Mouse (Mus musculus): ENCODE data around the gene Fchsd2.
A peak's percentile ranks its signal among the peaks of the same experiment; 100 is the strongest.

Fchsd2 gene

DNA sequence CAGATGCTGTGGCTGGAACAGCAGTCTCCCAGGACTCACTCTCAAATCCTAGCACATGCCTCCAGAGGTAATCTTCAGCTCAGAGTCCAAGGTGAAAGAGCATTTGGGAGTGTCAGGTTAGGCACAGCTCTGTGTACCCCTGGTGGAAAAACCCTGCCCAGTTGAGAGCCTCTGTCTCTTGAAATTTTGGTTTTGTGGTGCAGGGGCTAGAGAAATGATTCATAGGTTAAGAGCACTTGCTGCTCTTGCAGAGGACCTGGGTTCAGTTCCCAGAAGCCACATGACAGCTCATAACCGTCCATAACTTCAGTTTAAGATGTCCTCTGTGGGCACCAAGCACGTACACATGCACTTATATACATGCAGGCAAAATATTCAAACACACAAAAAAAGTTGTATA lies 195.2 kb downstream of the Fchsd2 start:
- DNase-seq (ENCODE audit: low read depth, low spot score), result no peak

DNA sequence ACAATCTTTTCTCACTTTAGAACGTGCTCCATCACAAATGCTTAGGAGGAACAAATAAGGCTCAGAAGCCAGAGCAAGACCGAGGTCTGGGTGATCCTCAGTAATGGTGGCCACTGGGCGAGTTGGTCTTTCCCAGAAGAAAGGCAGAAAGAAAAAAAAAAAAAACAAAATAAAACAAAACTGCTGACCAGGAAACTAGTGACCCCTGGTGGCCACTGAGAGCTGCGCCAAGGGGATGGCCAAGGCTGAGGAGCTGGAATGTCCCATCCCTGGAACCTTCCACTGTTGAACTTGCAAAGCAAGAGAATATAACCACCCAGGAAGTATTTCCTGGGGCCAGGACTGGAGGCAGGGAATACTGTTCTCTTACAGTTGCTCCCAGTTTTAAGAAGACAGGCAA lies 195.8 kb downstream of the Fchsd2 start:
- DNase-seq (ENCODE audit: low read depth, low spot score), result no peak

GRCm38 (mm10) chr7:101290401-101290800 lies 197.7 kb downstream of the Fchsd2 start:
- DNase-seq (ENCODE audit: low read depth, low spot score), result no peak

GRCm38 (mm10) chr7:101291211-101291610 lies 198.5 kb downstream of the Fchsd2 start:
- no peak for DNase-seq (ENCODE audit: low read depth, low spot score)

DNA sequence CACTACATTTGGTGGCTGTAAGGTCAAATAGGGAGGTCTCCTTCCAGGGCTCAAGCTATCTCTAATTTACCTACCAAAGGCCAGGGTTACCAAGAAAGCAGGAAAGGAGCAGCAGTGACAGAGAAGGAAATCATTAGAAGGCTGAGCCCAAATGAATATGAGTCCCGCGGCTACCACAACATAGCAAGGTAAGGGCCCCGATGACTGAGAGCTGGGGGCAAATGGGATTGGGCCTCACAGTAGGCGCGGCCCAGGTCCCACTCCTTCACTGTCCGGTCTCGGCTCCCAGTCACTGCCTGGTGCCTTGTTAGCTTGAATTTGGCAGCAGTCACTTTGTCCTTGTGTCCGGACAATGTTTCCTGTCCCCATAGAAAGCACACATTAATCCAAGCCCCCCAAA lies 199.0 kb downstream of the Fchsd2 start:
- no peak for DNase-seq (ENCODE audit: low read depth, low spot score)

GRCm38 (mm10) chr7:101292086-101292485 lies 199.4 kb downstream of the Fchsd2 start:
- no peak for DNase-seq (ENCODE audit: low read depth, low spot score)

- no peak for DNase-seq (ENCODE audit: low read depth, low spot score)
Observed at GRCm38 (mm10) chr7:101292696-101293095, 200.0 kb downstream of the Fchsd2 start.

DNA sequence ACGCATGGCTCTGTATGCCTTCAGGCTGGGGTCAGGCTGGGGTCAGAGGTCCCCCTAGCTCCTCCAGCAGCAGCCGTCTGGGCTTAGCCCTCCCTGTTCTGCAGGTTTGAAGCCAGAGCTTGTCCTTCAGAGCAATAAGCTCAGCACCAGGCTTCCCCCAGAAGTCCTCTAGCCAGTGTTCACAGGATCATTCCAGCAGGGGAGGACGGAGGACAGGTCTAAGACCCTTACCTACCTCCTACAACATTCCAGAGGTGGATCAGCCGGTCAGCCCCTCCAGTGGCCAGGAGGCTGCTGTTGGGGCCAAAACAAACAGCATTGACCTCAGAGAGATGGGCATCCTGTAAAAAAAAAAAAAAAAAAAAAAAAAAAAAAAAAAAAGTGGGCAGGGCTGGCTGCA lies 200.5 kb downstream of the Fchsd2 start:
- DNase-seq (ENCODE audit: low read depth, low spot score), result no peak

- no peak for DNase-seq (ENCODE audit: low read depth, low spot score)
Observed at GRCm38 (mm10) chr7:101293611-101294010, 200.9 kb downstream of the Fchsd2 start.

- no peak for DNase-seq (ENCODE audit: low read depth, low spot score)
Observed at GRCm38 (mm10) chr7:101295438-101295837, 202.8 kb downstream of the Fchsd2 start.

GRCm38 (mm10) chr7:101296252-101297022 lies 203.8 kb downstream of the Fchsd2 start:
- DNase-seq (ENCODE audit: low read depth, low spot score), result peak; percentile 76

- no peak for DNase-seq (ENCODE audit: low read depth, low spot score)
Observed at GRCm38 (mm10) chr7:101297023-101297405, 204.4 kb downstream of the Fchsd2 start.

DNA sequence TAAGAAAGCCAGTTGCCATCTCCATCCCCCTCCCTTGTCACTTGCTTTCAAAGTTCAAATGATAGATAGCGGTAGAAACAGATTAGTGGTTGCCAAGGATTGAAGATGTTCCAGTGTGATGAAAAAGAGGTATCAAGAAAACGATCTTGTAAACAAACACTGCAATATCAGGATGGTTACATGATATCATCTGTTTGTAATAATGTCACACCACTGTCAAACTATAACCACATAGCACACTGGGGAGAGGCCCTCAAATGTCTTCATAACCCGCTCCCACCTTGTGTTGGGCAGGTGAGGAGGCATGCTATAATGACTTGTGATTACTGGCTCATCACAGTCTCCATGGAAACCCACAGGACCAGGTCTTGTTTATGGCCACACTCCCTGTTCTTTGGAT lies 205.7 kb downstream of the Fchsd2 start:
- no peak for DNase-seq (ENCODE audit: low read depth, low spot score)

- DNase-seq (ENCODE audit: low read depth, low spot score), result no peak
Observed at GRCm38 (mm10) chr7:101301361-101301880, 208.8 kb downstream of the Fchsd2 start.

DNA sequence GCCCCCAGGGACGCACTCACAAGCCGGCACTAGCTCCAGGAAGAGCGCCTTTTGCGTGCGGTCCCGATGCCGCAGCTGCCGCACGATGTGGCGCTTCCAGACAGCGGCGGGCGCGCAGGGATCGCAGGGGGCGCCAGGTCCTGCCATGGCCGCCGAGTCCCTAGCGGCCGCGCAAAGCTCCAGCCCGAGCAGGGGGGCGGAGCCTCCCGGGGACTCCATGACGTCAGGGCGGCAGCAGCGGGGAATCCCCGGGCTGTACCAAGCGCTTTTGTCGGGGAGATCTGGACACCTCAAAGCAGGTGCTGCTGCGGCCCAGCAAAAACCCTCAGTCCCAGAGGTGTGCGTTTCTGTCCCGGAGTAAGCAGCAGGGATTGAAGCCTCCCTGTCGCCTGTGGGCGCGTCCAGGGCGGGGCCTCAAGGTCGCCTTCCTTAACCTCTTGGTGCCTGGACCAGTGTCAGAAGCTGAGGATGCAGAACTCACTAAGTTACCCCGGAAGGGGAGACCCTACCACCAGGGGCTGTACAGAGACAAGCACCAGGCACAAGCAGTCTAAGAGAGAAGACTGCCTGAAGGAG lies 209.3 kb downstream of the Fchsd2 start, which contains the start of gene Atg16l2:
Atg16l2 (minus strand) TSS at position 371 of the 576 bp plus-strand sequence.
- peak; percentile 80 for DNase-seq (ENCODE audit: low read depth, low spot score)

- no peak for DNase-seq (ENCODE audit: low read depth, low spot score)
Observed at GRCm38 (mm10) chr7:101302691-101303090, 210.0 kb downstream of the Fchsd2 start.

- DNase-seq (ENCODE audit: low read depth, low spot score), result no peak
Observed at GRCm38 (mm10) chr7:101306841-101307240, 214.2 kb downstream of the Fchsd2 start.

GRCm38 (mm10) chr7:101309985-101310326 lies 217.3 kb downstream of the Fchsd2 start:
- DNase-seq (ENCODE audit: low read depth, low spot score), result no peak

- peak; percentile 94 for DNase-seq (ENCODE audit: low read depth, low spot score)
Observed at GRCm38 (mm10) chr7:101310327-101311028, 217.8 kb downstream of the Fchsd2 start.

DNA sequence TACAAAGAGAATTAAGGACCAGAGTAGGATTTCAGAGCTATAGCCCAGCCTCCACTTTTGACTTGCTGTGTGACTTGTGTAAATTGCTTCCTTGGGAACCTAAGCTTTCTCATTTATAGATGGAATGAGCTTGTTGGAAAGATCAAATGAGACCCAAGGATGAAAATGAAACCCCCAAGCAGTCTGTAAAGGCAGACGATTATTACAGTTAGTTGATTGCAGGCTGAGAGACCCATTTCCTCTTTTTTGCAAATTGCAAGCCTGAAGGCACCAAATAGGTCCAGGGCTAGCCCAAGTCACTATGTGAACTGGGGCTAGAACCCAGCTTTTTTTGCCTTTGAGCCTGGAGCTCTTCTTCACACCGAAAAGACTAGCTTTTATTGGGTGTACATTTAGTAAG lies 218.4 kb downstream of the Fchsd2 start:
- DNase-seq (ENCODE audit: low read depth, low spot score), result no peak

- DNase-seq (ENCODE audit: low read depth, low spot score), result no peak
Observed at GRCm38 (mm10) chr7:101313033-101313432, 220.4 kb downstream of the Fchsd2 start.

DNA sequence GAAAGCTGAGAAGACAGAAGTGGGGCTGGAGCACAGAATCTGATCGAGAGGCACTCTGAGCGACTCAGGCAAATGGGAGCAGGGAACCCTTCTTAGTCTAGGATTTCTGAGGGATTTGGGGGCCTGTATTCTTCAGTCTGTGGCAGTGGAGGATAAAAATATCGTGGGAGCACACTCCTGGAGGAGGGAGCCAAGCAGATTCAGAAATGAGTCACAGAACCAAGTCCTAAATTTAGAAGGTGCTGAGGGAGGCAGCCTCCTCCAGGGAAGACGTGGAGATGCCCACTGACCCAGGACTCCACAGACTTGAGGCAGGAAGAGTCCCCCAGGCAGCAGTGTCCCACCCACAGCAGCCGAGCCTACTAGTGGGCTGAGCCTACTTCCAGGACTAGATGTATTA lies 221.7 kb downstream of the Fchsd2 start:
- no peak for DNase-seq (ENCODE audit: low read depth, low spot score)

- DNase-seq (ENCODE audit: low read depth, low spot score), result no peak
Observed at GRCm38 (mm10) chr7:101315699-101316098, 223.0 kb downstream of the Fchsd2 start.
